Mouse (Mus musculus): ENCODE measurements around the gene Rin3.

DNA sequence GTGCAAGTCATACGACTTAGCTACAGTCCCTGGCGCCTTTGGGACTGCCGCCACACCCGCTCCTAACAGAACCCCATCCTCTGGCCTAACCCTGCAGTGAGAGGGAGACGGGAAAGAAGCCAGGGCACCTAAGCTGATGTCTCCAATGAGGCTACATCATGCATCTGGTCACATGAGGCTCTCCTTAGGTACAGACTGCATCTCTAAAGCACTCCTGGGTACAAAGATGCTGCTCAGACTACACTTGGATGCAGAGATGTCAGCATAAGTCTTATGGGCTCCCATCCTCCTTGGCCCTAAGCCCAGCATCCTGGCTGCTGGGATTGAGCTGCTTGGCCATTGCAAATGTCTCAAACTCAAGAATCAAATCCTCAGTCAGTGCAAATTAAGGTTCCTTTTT lies 146.8 kb downstream of the Rin3 start:
- no peak for TF ChIP-seq POLR2A (IDR thresholded peaks at IDR 0.05; ENCODE audit: control insufficient read depth, extremely low read depth, insufficient read depth, low read length, poor library complexity)
- TF ChIP-seq CTCF (IDR thresholded peaks at IDR 0.05; ENCODE audit: borderline replicate concordance, control insufficient read depth, extremely low read depth, insufficient read depth, low read length, poor library complexity): no peak
